Mouse (Mus musculus) heart, postnatal 14 days (tissue): Measurements from ENCODE around the gene Heatr5b. TPM values are rescaled to one million over a fixed set of nuclear protein-coding genes. Genes with fewer than 3 reads are reported as not detected.
"Not testable (repeated sequence)": the region's sequence is repeated elsewhere in the genome, so short reads cannot be mapped to it uniquely, and the experiment has no call there.

ENCODE experiments used
- DNase-seq, 2 experiments: peaks; one replicate each; pipeline ENCODE4 v3.0.0; 2021 to 2022
- intact Hi-C: fragments of 180-260 bp; cut with DNase I; formaldehyde crosslinking; loops from one replicate; pipeline ENCODE4 v1.15.1; 2025
- long read RNA-seq, 2 experiments: library from polyadenylated mRNA; stranded (forward); transcript quantifications; one replicate each; pipeline ENCODE4 v2.0.0; 2021
- total RNA-seq, 2 experiments: library from RNA; stranded (reverse); gene quantifications; 2 replicates each; pipeline ENCODE4 v1.2.3; 2021

Gene Heatr5b
- 10 to 100 TPM; 32.5 to 36.3 TPM for total RNA-seq
- long read RNA-seq, experiment 1, full-length matches to known transcripts, result 17 of 27 reads
- long read RNA-seq, experiment 1, partial matches to known transcripts, result 7 of 27 reads
- long read RNA-seq, experiment 1, other reads (novel, unspliced or antisense), result 3 of 27 reads
- long read RNA-seq, experiment 2, full-length matches to known transcripts, result 21 of 29 reads
- long read RNA-seq, experiment 2, partial matches to known transcripts, result 5 of 29 reads
- long read RNA-seq, experiment 2, other reads (novel, unspliced or antisense), result 3 of 29 reads

- peak; percentile 99 to 100 for DNase-seq
- intact Hi-C loops, result no loop called here
These were observed at the start of gene Heatr5b, which contains the start of gene Gpatch11 for GRCm38 (mm10) chr17:78834856-78835835. Gene Heatr5b (minus strand): TSS chr17:78835364. Gene Gpatch11 (plus strand): TSS chr17:78835567.

- no peak for DNase-seq
- intact Hi-C loops, result loop anchor here (2.0 kb wide), 1 partner anchor 34 kb away; the partner anchor contains the start of gene Cebpzos
These were observed 48.1 kb upstream of the Heatr5b start for GRCm38 (mm10) chr17:78883291-78883690.

- peak; percentile 82 to 88 for DNase-seq
These were observed 47.4 kb upstream of the Heatr5b start, which contains the start of gene Eif2ak2 for GRCm38 (mm10) chr17:78882401-78883112. Gene Eif2ak2 (minus strand): TSS chr17:78882573.

DNA sequence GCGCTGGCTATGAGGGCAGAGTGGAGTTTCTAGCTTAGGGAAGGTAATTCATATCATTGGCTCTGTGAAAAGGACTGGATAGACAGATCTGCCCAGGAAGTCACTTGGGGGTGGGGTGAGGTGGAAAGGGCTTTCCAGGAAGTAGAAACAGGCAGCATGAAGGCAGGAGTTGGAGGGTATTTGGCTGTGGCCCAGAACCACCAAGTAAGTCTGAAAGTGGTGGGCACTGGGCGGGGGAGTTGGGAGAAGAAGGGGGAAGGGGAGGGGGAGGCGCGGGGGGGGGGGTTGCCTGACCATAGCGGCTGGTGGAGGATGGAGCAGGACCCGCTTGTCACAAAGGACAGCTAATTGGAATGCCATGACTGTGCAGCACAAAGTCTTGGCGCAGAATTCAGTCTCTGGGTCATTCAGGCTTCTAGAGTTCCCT is 46.7 kb upstream of the Heatr5b start:
- intact Hi-C loops, result loop anchor here (2.0 kb wide), 1 partner anchor 35 kb away; the partner anchor contains the start of gene Cebpzos
- no peak for DNase-seq

More at GRCm38 (mm10) chr17:78882401-78883112, 47.4 kb upstream of the Heatr5b start, which contains the start of gene Eif2ak2:
- intact Hi-C loops, result loop anchor here (2.0 kb wide), 1 partner anchor 34 kb away; the partner anchor contains the start of gene Cebpzos

GRCm38 (mm10) chr17:78873886-78874285 is 38.7 kb upstream of the Heatr5b start:
- DNase-seq, result no peak
- intact Hi-C loops, result no loop called here

DNA sequence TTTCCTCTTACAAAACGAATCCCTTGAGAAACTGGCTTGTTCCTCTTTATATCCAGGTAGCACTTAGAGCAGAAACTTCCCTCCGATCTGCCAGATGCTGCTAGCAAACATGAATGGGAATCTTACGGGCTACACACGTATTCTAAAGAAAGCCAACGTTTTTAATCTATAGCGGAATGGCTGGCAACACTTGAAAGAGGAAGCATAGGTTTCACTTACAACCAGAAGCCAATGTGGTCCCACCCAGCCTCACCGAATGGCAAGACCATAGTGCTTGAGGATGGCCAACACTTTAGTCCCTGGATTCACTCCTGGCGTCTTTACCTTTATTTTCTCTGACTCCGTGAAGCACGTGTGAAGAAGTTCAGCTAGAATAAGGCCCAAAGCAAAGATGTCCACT is 21.1 kb upstream of the Heatr5b start:
- intact Hi-C loops, result no loop called here
- DNase-seq, result no peak

GRCm38 (mm10) chr17:78842271-78842928 is 7.2 kb upstream of the Heatr5b start:
- intact Hi-C loops, result no loop called here
- no peak for DNase-seq

GRCm38 (mm10) chr17:78836056-78836455 is 892 bp upstream of the Heatr5b start:
- DNase-seq, result no peak
- intact Hi-C loops, result no loop called here

- intact Hi-C loops, result no loop called here
- DNase-seq, result no peak
These were observed 10.8 kb downstream of the Heatr5b start for GRCm38 (mm10) chr17:78824346-78824745.

DNA sequence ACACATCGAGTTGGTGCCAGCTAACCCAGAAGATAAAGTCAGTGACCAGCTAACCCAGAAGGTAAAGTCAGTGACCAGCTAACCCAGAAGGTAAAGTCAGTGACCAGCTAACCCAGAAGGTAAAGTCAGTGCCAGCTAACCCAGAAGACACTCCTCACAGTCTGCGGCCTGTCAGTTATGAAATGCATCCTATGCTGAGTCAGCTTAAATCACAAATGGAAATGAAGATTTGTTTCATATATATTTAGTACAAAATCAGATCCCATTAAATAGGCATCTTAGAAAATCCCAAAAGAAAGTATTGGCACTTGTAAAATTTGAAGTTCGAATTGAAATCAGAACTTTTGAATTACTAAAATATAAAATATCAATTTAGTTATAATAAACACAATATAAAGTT is 25.6 kb downstream of the Heatr5b start:
- intact Hi-C loops, result no loop called here
- DNase-seq, result no peak

GRCm38 (mm10) chr17:78809019-78809418 is 26.1 kb downstream of the Heatr5b start:
- intact Hi-C loops, result no loop called here
- no peak for DNase-seq

GRCm38 (mm10) chr17:78797222-78797621 is 37.9 kb downstream of the Heatr5b start:
- no peak for DNase-seq

GRCm38 (mm10) chr17:78794390-78794789 is 40.8 kb downstream of the Heatr5b start:
- no peak for DNase-seq
- intact Hi-C loops, result no loop called here

More at GRCm38 (mm10) chr17:78797222-78797621, 37.9 kb downstream of the Heatr5b start:
- intact Hi-C loops, result no loop called here

GRCm38 (mm10) chr17:78792122-78792521 is 43.0 kb downstream of the Heatr5b start:
- no peak for DNase-seq
- intact Hi-C loops, result no loop called here

DNA sequence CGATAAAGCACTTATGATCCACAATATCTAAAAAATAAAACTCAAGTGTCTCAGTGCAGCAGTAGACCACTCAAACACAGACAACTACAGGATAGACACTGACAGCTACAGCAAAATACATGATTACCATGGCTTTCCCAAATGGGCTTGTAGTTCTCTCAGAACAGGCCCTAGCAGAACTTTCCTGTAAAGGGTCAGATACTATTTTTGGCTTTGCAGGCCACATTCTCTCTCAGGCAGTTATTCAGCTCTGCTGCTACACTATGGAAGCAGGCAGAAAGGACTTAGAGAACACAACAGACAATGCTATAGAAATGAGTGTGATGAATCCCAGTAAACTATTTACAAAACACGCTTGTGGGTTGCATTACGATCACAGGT is 43.5 kb downstream of the Heatr5b start:
- intact Hi-C loops, result no loop called here
- DNase-seq, result no peak

- DNase-seq, result peak; percentile 24 to 67
- intact Hi-C loops, result no loop called here
These were observed 44.0 kb downstream of the Heatr5b start for GRCm38 (mm10) chr17:78791068-78791689.

GRCm38 (mm10) chr17:78788273-78788672 is 46.9 kb downstream of the Heatr5b start:
- DNase-seq, intact Hi-C loops: not testable (repeated sequence)

- intact Hi-C loops, result no loop called here
- no peak for DNase-seq
These were observed 56.4 kb downstream of the Heatr5b start for GRCm38 (mm10) chr17:78778765-78779164.

GRCm38 (mm10) chr17:78772317-78772716 is 62.8 kb downstream of the Heatr5b start:
- DNase-seq, result no peak
- intact Hi-C loops, result no loop called here
